Mouse (Mus musculus) midbrain, embryonic 16.5 days (tissue): ENCODE data around the gene Sox15. TPM values are rescaled to one million over a fixed set of nuclear protein-coding genes. Genes with fewer than 3 reads are reported as not detected.
A peak's percentile ranks its signal among the peaks of the same experiment; 100 is the strongest.
"Not testable (repeated sequence)": the region's sequence is repeated elsewhere in the genome, so short reads cannot be mapped to it uniquely, and the experiment has no call there.

Experiments
- ATAC-seq: fragments of 200-750 bp; cut with Nextera tagmentation; 2 replicates; pipeline ENCODE4 v1.8.0; 2017; ENCODE audit warnings: moderate TSS enrichment
- H3K27ac ChIP-seq: fragments of 300-500 bp; sonication (generic); 2 replicates; pipeline ENCODE4 v1.5.1; 2014; ENCODE audit warnings: mild to moderate bottlenecking, low read length, mixed read lengths
- H3K27me3 ChIP-seq: fragments of 300-500 bp; sonication (generic); 2 replicates; pipeline ENCODE4 v1.6.1; 2014; ENCODE audit warnings: low read depth, low read length, mixed read lengths; ENCODE audit not compliant: control insufficient read depth, insufficient read depth
- H3K36me3 ChIP-seq: fragments of 300-500 bp; sonication (generic); 2 replicates; pipeline ENCODE4 v1.6.1; 2014; ENCODE audit warnings: mild to moderate bottlenecking, low read length, moderate library complexity, mixed read lengths; ENCODE audit not compliant: control insufficient read depth, insufficient read depth
- H3K4me1 ChIP-seq: fragments of 300-500 bp; sonication (generic); 2 replicates; pipeline ENCODE4 v1.6.1; 2014; ENCODE audit warnings: mild to moderate bottlenecking, low read length, mixed read lengths; ENCODE audit not compliant: control insufficient read depth, insufficient read depth
- H3K4me2 ChIP-seq: fragments of 300-500 bp; sonication (generic); 2 replicates; pipeline ENCODE4 v1.6.1; 2014; ENCODE audit warnings: mild to moderate bottlenecking, low read length, mixed read lengths
- H3K4me3 ChIP-seq: fragments of 300-500 bp; sonication (generic); 2 replicates; pipeline ENCODE4 v1.5.1; 2014; ENCODE audit warnings: low read depth, mild to moderate bottlenecking, low read length, moderate library complexity, mixed read lengths
- H3K9ac ChIP-seq: fragments of 300-500 bp; sonication (generic); 2 replicates; pipeline ENCODE4 v1.6.1; 2014; ENCODE audit warnings: low read depth, low read length, mixed read lengths
- H3K9me3 ChIP-seq: fragments of 300-500 bp; sonication (generic); replicated peaks from 2 replicates; pipeline ENCODE4 v1.6.1; 2014; ENCODE audit warnings: mild to moderate bottlenecking, low read length, mixed read lengths; ENCODE audit not compliant: control insufficient read depth, poor library complexity, severe bottlenecking
- WGBS: fragments of 180-500 bp; shearing (Covaris S2); extraction: QIAGEN DNeasy Blood & Tissue Kit; methylation state at CpG from one replicate; pipeline ENCODE4 v1.1.7; 2014; 5-methylcytosine and 5-hydroxymethylcytosine counted together
- microRNA counts: library from miRNA; unstranded; fragments of <30 nt; microRNA quantifications from one replicate; lab custom pipeline; 2016
- microRNA-seq: library from miRNA; unstranded; fragments of <30 nt; microRNA quantifications from one replicate; pipeline ENCODE4, GENCODE M21; 2017
- polyA plus RNA-seq: library from polyadenylated mRNA; unstranded; fragments of >200 nt; fragmentation: Nextera tagmentation; extraction: Ambion mirVana; gene quantifications from 2 replicates; pipeline ENCODE4 v1.2.1, GENCODE M21; 2015

The Sox15 gene
- polyA plus RNA-seq, 1 experiment from 2014 or later = not detected

DNA sequence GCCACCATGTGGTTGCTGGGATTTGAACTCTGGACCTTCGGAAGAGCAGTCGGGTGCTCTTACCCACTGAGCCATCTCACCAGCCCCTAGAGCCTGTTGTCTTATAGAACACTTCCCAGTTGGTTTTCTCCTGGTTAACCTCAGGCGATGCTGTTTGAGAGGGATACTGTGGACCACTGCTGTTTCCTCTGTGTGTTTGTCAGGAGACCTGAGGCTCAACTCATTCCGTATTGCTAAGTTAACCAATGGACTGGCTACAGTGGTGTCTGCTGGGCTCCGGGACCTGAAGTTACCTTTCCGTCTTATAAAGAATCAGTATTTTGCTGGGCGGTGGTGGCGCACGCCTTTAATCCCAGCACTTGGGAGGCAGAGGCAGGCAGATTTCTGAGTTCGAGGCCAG lies 47.8 kb downstream of the Sox15 start:
- not testable (repeated sequence) for ATAC-seq, H3K27ac ChIP-seq, H3K4me2 ChIP-seq, H3K27me3 ChIP-seq, H3K4me1 ChIP-seq, H3K9me3 ChIP-seq, H3K9ac ChIP-seq, H3K4me3 ChIP-seq, H3K36me3 ChIP-seq
- WGBS = 96% methylated on average over 10 of the region's 10 CpGs

- WGBS = 73% methylated on average over 2 of the region's 3 CpGs
- not testable (repeated sequence) for H3K4me2 ChIP-seq, H3K9ac ChIP-seq, H3K36me3 ChIP-seq, H3K4me1 ChIP-seq, H3K27ac ChIP-seq, H3K9me3 ChIP-seq, ATAC-seq, H3K27me3 ChIP-seq, H3K4me3 ChIP-seq
These were observed 48.3 kb downstream of the Sox15 start for GRCm38 (mm10) chr11:69703381-69703780.

DNA sequence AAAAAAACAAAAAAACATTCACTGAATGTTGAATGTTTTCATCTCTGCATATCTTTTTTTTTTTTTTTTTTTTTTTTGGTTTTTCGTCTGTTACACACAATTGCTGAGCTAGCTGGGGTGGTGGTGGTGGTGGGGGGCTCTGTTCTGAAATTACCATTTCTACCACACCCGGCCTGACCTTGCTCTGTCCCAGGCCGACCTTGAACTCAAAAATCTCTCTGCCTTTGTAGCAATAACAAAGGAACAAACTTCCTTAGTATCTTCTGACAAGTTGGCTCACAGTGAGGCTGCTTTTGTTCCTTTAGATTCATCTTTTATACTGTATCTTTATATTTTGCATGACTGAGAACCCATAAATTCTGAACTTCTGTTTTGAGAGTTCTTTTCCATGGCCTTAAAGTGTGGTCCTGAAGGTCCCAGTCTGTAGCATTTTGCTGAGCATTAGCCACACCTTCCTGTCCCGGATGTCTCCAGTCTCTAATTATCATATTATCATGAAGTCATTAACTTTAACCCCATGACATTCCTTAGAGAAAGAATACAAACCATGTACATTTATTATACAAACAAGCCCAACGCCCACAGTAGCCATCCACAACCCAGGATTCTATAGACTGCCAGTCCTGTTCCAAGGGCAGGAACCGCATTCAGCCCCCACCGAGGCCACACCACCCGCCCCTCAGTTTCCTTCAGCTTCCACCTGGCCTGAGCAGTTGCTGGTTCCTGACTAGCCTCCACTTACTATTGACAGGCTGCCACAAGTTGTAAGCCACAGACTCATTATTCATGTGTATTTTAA lies 48.9 kb downstream of the Sox15 start:
- H3K27me3 ChIP-seq = no peaks in the 10 kb centered on the region
- WGBS = 70% methylated on average over 8 of the region's 8 CpGs
- no peaks in the 10 kb centered on the region for H3K4me1 ChIP-seq
- no peak overlapping the region for H3K4me3 ChIP-seq
- H3K9me3 ChIP-seq = no peaks in the 10 kb centered on the region
- no peak overlapping the region for H3K27ac ChIP-seq
- ATAC-seq = no peak
- H3K9ac ChIP-seq = no peak overlapping the region
- no peak overlapping the region for H3K4me2 ChIP-seq
- H3K36me3 ChIP-seq = no peaks in the 10 kb centered on the region

- Histone ChIP-seq H3K4me2 (no peak overlapping the region), H3K9ac (no peak overlapping the region), H3K4me3 (no peak overlapping the region), H3K27me3 (no peaks in the 10 kb centered on the region), H3K4me1 (no peaks in the 10 kb centered on the region), H3K36me3 (no peaks in the 10 kb centered on the region), H3K27ac (no peak overlapping the region), H3K9me3 (no peaks in the 10 kb centered on the region)
- 59% methylated on average over 2 of the region's 2 CpGs for WGBS
- no peak for ATAC-seq
These were observed 49.5 kb downstream of the Sox15 start for GRCm38 (mm10) chr11:69704613-69705010.

MicroRNA genes within 50 kb of the gene (microRNA counts, 519-probe panel; counts per million panel counts)
- microRNA mmu-miR-1934 (lab: Ali Mortazavi, UCI) = 386 counts per million, percentile 18 among the panel's probes with 10 or more counts
- microRNA mmu-miR-467f (lab: Ali Mortazavi, UCI) = 2,830 counts per million, percentile 84 among the panel's probes with 10 or more counts

Small RNAs within 50 kb of the gene (microRNA-seq; reads per million reads assigned to microRNA genes)
- gene Mir1934 (2.4 reads per million, percentile 10 among the genes with 10 or more reads in this experiment), gene Mir467f (not detected)

Other genes starting within 250 kb of the Sox15 start
- 36.4 and 39.0 TPM in 2 replicates for gene Kdm6b, start 241.6 kb upstream of the Sox15 start, polyA plus RNA-seq
- gene Dnah2, start 106.2 kb upstream of the Sox15 start, polyA plus RNA-seq = 4.4 and 5.1 TPM in 2 replicates
- gene Efnb3, start 95.1 kb upstream of the Sox15 start, polyA plus RNA-seq = 165 and 178 TPM in 2 replicates
- gene Wrap53, start 75.1 kb upstream of the Sox15 start, polyA plus RNA-seq = 19.2 and 20.9 TPM in 2 replicates
- 48.9 and 57.3 TPM in 2 replicates for gene Trp53, start 75.0 kb upstream of the Sox15 start, polyA plus RNA-seq
- 65.8 and 95.2 TPM in 2 replicates for gene Atp1b2, start 49.4 kb upstream of the Sox15 start, polyA plus RNA-seq
- not detected in 2 replicates for gene Shbg, start 37.4 kb upstream of the Sox15 start, polyA plus RNA-seq
- 23.8 and 27.1 TPM in 2 replicates for gene Sat2, start 33.3 kb upstream of the Sox15 start, polyA plus RNA-seq
- 33.3 and 37.3 TPM in 2 replicates for gene Fxr2, start 22.3 kb upstream of the Sox15 start, polyA plus RNA-seq
- 101 and 104 TPM in 2 replicates for gene Mpdu1, start 7.3 kb downstream of the Sox15 start, polyA plus RNA-seq
- gene Cd68, start 10.8 kb downstream of the Sox15 start, polyA plus RNA-seq = 6.4 and 9.7 TPM in 2 replicates
- gene Eif4a1, start 17.1 kb downstream of the Sox15 start, polyA plus RNA-seq = 477 and 496 TPM in 2 replicates
- 94.0 and 98.5 TPM in 2 replicates for gene Senp3, start 26.8 kb downstream of the Sox15 start, polyA plus RNA-seq
- 0.53 and 0.66 TPM in 2 replicates for gene Tnfsf13, start 30.5 kb downstream of the Sox15 start, polyA plus RNA-seq
- 2.3 and 3.0 TPM in 2 replicates for gene Tnfsf12, start 40.5 kb downstream of the Sox15 start, polyA plus RNA-seq
- gene Tnfsfm13, start 40.8 kb downstream of the Sox15 start, polyA plus RNA-seq = 0.60 and 0.87 TPM in 2 replicates
- 13.0 and 15.5 TPM in 2 replicates for gene Polr2a, start 103.3 kb downstream of the Sox15 start, polyA plus RNA-seq
- gene Slc35g3, start 106.7 kb downstream of the Sox15 start, polyA plus RNA-seq = 0.21 and 0.22 TPM in 2 replicates
- 4.2 and 5.2 TPM in 2 replicates for gene Zbtb4, start 110.6 kb downstream of the Sox15 start, polyA plus RNA-seq
- gene Chrnb1, start 140.6 kb downstream of the Sox15 start, polyA plus RNA-seq = 1.4 and 1.6 TPM in 2 replicates
- gene Fgf11, start 146.5 kb downstream of the Sox15 start, polyA plus RNA-seq = 4.1 and 4.5 TPM in 2 replicates
- 0.54 and 0.56 TPM in 2 replicates for gene Tmem102, start 150.3 kb downstream of the Sox15 start, polyA plus RNA-seq
- gene Gm39566, start 160.0 kb downstream of the Sox15 start, polyA plus RNA-seq = not detected in 2 replicates
- gene Spem2, start 163.2 kb downstream of the Sox15 start, polyA plus RNA-seq = not detected in 2 replicates
- gene Spem1, start 166.9 kb downstream of the Sox15 start, polyA plus RNA-seq = 0.24 and 0.68 TPM in 2 replicates
- 20.6 and 21.5 TPM in 2 replicates for gene Nlgn2, start 182.5 kb downstream of the Sox15 start, polyA plus RNA-seq
- gene Tmem256, start 183.2 kb downstream of the Sox15 start, polyA plus RNA-seq = 271 and 312 TPM in 2 replicates
- gene Plscr3, start 191.1 kb downstream of the Sox15 start, polyA plus RNA-seq = 46.3 and 48.1 TPM in 2 replicates
- gene Tnk1, start 203.4 kb downstream of the Sox15 start, polyA plus RNA-seq = 0.11 and 0.35 TPM in 2 replicates
- not detected in 2 replicates for gene Tmem95, start 222.7 kb downstream of the Sox15 start, polyA plus RNA-seq
- gene Kctd11, start 226.1 kb downstream of the Sox15 start, polyA plus RNA-seq = 1.3 and 1.9 TPM in 2 replicates
- 0.26 and 0.42 TPM in 2 replicates for gene Acap1, start 240.2 kb downstream of the Sox15 start, polyA plus RNA-seq
- gene 2810408A11Rik, start 245.7 kb downstream of the Sox15 start, polyA plus RNA-seq = 6.6 and 7.4 TPM in 2 replicates
- 18.7 and 24.1 TPM in 2 replicates for gene Neurl4, start 245.8 kb downstream of the Sox15 start, polyA plus RNA-seq